Mouse (Mus musculus): ENCODE measurements around the gene Exosc6.
"Not testable (repeated sequence)": the region's sequence is repeated elsewhere in the genome, so short reads cannot be mapped to it uniquely, and the experiment has no call there.

Gene Exosc6

GRCm38 (mm10) chr8:111056158-111056663 is at the start of gene Exosc6:
Gene Exosc6, plus strand, starts transcription at chr8:111056339.
- DNase-seq = peak; percentile 93

DNA sequence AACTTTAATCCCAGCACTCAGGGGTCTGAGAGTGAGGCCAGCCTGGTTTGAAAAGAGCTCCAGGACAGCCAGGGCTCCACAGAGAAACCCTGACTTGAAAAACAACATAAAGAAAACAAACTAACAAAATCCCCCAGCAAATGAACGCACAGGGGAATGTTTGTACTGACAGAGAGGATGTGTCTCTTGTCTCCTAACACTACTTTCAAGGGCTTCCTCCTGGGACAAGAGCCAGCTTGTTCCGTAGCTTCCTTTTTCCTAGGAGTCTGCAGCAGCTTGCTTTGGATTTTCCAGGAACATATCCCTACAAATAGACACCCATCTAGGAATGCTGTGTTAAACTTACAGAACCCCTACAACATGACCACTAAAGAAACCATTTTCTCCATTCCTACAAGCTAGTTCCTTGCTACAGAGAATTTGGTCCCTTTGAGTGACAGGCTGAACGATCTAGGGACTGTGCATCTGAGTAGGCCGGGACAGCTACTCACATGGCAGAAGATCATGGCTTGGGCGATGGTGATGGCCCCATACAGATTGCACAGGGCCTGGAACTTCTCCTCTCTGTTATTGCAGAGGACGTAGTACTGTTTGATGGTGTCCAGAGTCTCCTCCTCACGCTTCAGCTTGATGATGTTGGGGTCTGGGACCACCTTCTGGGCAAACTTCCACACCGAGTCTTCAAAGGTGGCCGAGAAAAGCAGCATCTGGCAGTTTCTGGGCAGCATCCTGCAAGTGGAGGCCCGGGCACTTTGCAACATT is 45.7 kb upstream of the Exosc6 start:
- DNase-seq = not testable (repeated sequence)

DNA sequence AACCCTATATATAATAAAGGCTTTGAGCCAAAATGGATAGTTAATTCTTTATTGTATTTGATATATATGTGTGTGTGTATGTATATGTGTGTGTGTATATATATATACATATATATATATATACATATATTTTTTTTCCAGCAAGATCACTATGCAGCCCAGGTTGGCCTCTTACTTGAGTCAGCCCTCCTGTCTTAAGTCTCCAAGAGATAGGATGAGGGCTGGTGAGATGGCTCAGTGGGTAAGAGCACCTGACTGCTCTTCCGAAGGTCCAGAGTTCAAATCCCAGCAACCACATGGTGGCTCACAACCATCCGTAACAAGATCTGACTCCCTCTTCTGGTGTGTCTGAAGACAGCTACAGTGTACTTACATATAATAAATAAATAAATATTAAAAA is 29.5 kb upstream of the Exosc6 start:
- DNase-seq = not testable (repeated sequence)

GRCm38 (mm10) chr8:111027391-111027937 is 28.7 kb upstream of the Exosc6 start:
- DNase-seq = peak; percentile 89

DNA sequence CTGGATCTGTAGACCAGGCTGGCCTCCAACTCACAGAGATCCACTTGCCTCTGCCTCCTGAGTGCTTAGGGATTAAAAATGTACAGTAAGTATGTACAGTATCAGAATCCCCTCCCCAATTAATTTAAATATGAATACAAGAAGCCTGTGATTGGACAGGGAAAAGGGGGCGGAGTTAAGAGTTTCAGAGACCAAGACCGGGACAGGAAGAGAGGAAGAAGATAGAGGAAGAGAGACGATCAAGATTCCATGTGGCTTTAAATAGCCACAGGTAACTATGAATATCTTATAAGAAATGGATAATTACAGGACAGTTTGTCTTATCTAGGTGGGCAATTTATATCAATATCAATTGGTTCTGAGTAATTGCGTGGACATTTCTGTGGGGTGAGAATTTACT is 26.6 kb upstream of the Exosc6 start:
- DNase-seq = peak; percentile 41

GRCm38 (mm10) chr8:111030045-111030444 is 26.1 kb upstream of the Exosc6 start:
- no peak for DNase-seq

DNA sequence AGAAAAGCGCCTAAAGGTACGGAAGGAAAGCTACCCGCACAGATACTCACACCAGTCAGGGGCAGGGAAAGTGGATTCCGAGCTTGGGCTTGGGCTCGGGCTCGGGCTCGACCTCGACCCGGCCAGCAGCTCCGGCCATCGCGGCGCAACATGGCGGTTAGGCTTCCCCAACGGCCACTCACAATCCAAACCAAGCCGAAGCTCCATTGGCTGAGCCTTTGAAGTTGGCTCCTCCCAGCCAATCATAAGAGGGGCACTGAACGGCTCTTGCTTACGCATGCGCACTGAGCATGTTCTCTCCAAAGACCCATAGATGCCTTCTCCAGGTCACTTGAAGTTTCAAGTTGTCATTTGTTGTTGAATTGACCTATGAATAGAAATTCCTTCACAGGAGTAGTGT is 24.6 kb upstream of the Exosc6 start, which contains the start of gene Ddx19b:
Ddx19b (minus strand) TSS at position 180 of the 400 bp plus-strand sequence.
- DNase-seq = no peak

GRCm38 (mm10) chr8:111032916-111033315 is 23.2 kb upstream of the Exosc6 start, which contains the start of gene Aars:
Gene Aars, plus strand, starts transcription at chr8:111033144.
- no peak for DNase-seq

DNA sequence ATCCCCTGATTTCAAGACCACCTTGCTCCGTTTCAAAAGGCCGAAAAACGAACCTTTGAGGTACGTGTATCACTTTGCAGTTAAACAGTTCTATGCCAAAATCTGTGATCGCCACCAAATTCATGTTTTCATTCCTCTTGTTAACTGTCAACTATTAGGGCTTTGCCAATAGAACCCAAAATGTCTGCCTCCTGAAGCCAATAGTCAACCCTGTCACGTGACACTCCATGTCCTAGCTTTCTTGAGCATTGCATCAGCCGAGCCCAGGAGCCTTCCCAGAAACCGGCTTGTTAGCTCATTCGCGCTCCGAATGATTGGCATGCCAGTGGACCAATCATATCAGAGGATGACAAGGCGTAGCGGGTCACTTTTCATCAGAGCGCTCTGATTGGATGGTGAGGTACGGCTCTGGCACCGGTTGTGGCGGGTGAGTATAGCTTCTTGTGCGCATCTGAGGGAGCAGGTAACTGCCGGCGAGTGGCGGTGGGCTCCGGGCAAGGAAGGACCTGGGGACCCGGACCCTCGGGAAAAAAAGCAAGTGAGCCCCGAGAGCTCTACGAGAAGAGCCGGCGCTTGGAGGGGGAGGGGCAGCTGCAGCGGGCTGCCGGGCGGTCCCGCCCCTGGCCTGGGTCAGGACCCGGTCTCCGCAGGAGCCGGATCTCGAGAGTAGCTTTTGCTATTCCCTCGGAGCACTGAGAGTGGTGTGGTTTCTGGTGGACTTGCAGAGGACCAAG is 22.5 kb upstream of the Exosc6 start:
- DNase-seq = peak; percentile 98

GRCm38 (mm10) chr8:111034276-111034675 is 21.9 kb upstream of the Exosc6 start:
- peak; percentile 59 for DNase-seq

- no peak for DNase-seq
Measured at GRCm38 (mm10) chr8:111036591-111036990, 19.5 kb upstream of the Exosc6 start.

DNA sequence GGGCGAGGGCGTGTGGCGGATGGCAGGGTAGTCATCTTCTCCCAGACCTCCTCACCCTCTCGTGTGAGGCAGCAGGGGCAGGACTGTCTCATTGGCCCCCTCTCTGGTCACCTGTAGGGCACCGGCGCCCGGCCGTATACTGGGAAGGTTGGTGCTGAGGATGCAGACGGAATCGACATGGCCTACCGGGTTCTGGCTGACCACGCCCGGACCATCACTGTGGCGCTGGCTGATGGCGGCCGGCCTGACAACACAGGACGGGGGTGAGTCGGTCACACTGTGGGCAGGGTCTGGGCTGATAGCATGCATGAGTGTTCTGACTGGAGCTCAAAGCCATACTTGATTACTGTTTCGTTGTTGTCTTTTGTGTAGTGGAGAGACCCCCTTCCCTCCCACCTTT is 13.6 kb upstream of the Exosc6 start:
- DNase-seq = no peak

DNA sequence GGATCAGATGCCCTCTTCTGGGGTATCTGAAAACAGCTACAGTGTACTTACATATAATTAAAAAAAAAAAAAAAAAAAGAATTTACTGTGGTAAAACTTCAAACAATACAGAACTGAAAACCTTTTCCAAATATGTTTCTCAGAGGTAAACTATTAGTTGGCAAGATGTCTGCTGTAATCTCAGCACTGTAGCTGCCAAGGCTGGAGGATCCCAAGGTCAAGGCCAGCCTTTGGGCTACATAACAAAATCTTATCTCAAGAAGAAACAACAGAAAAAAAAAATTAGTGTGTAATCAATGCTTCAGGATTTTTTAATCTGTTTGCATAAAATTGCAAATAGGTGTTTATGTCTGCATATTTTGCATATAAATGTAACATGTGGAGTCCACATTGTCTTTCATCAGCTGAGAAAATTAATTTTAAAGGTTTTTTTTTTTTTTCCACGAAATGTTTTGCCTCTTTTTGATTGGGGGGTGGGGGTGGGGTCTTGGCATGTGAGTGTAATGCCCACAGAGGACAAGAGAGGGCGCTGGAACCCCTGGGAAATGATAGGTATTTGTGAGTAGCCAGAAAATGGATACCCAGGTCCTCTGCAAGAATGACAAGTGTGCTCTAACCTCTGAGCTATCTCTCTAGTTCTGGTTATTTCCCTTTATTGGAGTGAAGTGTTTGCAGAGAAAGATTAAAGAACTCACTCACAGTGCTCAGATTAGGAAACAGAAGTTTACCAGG is 12.0 kb upstream of the Exosc6 start:
- no peak for DNase-seq

- DNase-seq = no peak
Measured at GRCm38 (mm10) chr8:111048694-111049093, 7.4 kb upstream of the Exosc6 start.

DNA sequence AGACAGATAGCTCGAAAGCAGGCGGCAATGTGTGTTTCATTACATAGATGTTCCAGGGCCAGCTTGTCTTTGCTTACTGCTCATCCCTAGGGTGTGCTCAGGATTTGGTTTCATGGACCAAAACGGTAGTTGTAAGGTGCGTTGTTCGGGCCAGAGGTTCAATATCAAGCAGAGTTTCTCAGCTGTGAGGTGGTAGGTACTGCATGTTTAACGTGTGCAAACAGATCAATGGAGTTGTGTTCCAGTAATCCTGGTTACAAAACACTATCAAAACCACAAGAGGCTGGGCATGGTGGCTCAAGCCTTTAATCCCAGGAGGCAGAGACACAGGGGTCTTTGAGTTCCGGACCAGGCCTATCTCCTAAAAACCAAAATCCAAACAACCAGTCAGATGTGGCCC is 7.0 kb upstream of the Exosc6 start:
- DNase-seq = no peak

DNA sequence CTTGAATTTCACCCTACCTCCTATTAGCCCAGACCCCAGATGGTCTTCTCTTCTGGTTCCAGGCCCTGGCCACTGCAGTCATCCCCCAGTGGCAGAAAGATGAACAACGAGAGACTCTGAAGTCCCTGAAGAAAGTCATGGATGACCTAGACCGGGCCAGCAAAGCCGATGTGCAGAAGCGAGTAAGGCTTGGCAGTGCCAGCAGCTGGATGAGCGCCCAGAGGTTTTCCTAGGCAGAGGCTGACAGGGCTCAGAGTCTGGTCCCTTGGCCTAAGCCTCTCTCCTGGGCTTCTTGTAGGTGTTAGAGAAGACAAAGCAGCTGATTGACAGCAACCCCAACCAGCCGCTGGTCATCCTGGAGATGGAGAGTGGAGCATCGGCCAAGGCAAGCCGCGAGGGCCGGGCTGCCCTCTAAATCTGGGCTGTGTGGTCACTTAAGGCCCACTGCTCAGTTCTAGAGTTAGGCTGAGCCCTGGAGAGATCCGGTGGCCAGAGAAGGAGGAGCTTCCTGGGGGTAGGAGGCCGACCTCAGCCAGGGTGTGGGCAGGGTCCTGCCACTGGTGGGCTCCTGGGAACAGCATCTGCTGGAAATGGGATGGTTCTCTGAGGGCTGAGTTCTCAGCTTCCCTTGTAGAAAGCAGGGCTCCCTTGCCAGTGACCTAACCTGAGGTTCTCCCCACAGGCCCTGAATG is 2.2 kb upstream of the Exosc6 start:
- DNase-seq = no peak

GRCm38 (mm10) chr8:111055031-111055634 is 1.0 kb upstream of the Exosc6 start:
- no peak for DNase-seq

DNA sequence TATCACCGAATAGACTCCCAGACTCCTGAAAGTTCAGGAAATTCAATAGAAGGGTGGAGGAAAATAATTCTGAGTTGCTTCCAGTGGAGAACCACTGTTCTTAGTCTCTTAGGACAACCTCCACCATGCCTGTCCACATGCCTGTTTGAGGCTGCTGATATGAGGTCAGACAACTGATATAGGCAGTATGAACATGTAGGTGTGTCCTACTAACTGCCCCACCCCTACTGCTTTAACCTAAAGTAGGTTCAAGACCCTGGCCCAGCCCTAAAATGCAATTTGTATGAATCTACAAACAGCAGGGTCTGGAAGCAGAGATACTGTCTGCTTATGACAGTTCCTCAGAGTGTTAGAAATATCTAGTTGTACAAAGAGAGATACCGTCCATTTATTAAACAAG is 478 bp upstream of the Exosc6 start:
- DNase-seq = no peak

GRCm38 (mm10) chr8:111056691-111057293 is 653 bp downstream of the Exosc6 start:
- DNase-seq = peak; percentile 48

GRCm38 (mm10) chr8:111058946-111059572 is 2.9 kb downstream of the Exosc6 start:
- DNase-seq = no peak

- no peak for DNase-seq
Measured at GRCm38 (mm10) chr8:111061688-111062071, 5.5 kb downstream of the Exosc6 start.

All from liver (tissue).